Mouse (Mus musculus): Measurements from ENCODE around the gene Tcn2.
"Not testable (repeated sequence)": the region's sequence is repeated elsewhere in the genome, so short reads cannot be mapped to it uniquely, and the experiment has no call there.

The Tcn2 gene

DNA sequence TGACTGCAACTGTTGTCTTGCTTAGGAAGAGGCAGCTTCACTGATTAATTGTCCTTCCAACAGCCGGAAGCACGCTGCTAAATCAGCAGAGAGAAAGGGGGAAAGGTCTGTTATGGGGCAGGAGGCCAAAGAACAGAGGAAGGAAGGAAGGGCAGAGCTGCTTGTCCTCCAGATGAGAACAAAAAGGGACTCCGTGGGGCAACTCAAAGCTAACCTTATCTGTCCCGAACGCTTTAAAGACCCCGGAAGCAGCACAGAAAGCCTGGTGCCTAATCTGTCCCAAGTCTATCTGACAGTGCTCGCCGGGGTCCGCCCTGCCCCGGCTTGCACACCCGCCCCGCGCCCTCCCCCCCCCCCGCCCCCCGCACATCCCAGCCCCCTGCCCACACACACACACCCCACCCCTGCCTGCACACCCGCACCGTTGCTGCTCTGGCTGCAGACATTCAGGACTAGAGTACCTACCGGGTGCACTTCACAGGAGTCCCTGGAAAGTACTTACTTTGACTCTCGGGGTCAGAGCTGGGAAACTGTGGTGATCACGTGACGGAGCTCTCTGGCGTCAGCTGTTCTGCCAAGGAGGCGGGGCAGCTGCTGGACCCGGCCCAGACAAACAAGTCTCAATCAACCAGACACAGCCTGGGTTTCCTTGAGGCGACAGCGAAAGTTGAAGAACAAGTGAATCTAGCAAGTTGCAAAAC is at the start of gene Tcn2:
Gene Tcn2, minus strand, starts transcription at position 649 of the 701 bp plus-strand sequence.
- DNase-seq (ENCODE audit: low spot score) = peak; percentile 92

DNA sequence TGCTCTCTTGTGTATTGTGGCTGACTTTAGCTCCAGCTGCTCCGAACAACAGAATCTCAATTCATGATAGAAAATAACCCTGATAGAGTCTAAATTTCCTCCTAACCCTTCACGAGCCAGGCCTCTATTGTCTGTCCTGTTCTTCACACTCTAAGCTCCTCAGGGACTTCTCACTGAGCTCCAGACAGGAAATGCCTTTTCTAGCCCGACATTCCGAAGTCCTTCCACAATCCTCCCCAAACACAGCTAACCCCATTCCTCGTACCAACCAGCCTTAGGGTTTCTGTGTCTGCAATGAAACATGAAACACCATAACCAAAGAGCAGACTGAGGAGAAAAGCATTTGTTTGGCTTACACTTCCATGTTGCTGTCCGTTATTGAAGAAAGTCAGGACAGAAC is 49.6 kb upstream of the Tcn2 start:
- no peak for DNase-seq (ENCODE audit: low spot score)

DNA sequence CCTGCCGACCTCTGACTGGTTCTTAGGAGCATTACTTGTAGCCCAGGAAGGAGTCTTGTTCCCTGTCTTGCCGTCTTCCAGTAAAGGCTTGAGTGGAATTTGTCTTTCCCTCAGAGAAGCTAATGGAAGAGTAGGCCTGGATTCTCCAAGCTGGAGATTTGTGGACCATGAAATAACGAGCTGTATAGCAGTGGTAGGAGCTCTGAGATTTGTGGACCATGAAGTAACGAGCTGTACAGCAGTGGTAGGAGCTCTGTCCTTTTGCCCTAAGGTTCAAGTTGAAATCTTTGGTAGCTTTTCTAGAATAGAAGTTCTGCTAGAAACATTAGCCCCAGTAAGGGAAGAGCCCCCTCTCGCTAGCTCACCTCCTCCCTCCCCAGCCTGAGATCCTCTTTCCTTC is 46.5 kb upstream of the Tcn2 start:
- no peak for DNase-seq (ENCODE audit: low spot score)

DNA sequence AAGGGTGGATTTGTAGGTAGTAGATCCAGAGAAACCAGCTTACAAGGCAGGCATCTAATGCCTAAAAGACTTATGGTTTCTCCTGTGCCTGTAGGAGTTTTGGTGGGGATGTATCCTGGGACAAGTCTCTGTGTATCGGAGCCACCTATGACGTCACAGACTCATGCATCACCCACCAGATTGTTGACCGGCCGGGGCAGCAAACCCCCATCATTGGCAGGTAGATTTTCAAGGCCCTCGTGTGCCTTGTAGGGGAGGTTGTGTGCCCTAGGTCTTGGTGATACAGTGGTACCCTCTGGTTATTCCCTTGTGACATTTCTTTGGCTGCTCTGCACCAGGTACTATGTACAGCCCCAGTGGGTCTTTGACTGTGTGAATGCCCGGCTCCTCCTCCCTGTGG is 44.7 kb upstream of the Tcn2 start, which contains the start of gene 4930556J24Rik:
Gene 4930556J24Rik, minus strand, starts transcription at position 101 of the 400 bp plus-strand sequence.
- DNase-seq (ENCODE audit: low spot score) = no peak

DNA sequence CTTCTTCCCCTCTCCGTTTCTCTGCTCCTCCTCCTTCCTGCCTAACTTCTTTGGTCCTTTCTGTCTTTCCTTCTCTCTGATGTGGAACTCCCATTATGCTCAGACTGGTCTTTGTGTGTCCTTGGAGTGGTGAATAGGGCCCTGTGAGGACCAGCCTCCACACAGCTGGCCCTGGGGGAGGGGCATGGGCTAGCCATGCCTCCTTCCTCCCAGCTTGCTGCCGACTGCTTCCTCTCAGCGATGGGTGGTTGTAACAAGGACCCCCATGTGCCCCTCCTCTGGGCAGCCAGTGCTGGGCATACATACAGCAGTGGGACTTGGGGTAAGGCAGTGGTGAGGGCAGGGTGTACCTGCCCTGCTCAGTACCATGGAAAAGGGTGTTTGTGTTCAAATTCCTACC is 42.4 kb upstream of the Tcn2 start:
- DNase-seq (ENCODE audit: low spot score) = no peak

DNA sequence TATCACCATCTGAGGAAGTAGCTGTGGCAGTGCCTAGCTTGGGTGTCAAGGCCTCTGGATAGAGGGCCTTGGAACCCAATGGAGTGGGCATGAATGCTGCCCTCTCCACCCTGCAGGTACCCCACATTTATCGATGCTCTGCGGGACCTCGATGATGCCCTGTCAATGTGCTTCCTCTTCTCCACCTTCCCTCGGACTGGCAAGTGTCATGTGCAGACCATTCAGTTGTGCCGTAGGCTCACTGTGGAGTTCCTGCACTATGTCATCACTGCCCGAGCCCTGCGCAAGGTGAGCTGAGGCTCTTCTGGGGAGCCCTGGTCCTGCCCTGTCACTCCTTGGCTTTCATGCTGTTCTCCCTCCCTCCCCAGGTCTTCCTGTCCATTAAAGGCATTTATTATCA is 41.1 kb upstream of the Tcn2 start:
- no peak for DNase-seq (ENCODE audit: low spot score)

DNA sequence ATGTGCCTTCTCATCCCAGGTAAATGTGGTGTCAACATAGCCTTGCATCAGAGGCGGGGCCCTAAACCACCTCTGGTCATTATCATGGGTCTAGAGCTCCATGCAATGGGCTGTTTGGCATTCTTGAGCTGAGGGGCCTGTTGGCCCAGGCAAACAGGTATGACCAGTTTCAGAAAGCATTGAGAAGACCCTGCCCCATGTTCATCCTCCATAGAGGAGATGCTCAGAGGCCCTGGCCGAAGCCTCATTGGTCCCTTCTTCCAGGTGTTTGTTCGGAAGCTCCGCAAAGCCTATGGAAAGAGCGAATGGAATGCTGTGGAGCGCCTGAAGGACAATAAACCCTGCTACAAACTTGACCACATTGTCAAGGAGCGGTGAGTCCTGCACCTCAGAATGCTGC is 38.4 kb upstream of the Tcn2 start:
- DNase-seq (ENCODE audit: low spot score) = no peak

DNA sequence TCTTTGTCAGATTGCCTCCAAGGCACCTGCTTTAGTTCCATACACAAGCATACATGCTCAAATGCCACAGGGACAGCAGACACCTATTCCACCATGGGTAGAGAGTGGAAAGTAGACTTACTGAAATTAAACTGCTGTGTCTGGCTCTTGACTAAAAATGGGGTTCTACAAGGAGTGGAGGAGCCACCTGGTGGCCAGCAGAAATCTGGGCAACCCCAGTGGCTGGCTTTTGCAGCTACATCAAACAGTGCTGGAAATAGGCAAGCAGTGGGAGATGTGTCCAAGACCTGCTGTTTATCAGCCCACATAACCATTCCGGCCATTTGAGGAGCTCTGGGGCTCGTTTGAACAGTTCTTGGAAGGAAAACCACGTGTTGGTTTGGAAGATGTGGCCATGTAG is 37.9 kb upstream of the Tcn2 start:
- no peak for DNase-seq (ENCODE audit: low spot score)

DNA sequence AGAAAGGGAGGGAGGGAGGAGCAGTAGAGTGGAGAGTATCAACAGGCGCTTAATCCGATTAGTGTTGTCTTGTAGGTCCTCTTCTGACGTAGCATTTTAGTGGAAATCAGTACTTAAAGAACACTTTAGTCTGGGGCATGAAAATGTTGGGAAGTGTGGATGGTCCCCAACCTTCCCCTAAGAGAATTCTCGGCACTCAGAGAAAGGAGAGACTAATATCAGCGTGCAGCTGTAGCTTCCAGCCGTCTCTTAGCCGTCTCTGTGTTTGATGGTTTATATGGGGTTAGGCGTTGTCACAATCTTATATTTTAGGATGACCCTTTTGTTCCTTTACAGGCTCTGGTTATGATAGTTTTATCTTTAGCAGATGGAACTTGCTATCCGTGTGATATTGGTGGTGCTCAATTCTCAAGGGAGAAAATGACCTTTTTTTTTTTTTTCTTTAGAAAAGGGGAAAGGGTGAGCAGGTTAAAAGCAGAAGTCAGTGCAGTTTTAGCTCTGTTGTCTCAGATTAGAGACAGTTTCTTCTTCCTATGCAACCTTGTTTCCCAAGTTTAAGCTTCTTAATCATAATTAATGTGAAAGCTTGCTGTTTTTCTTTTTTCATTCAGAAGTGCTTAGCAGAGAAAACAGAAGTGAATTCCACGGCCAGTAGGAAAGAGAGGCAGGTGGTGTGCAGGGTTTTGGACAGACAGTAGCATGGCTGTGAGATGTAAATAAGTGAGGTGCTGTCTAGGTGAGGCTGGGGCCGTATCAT is 32.6 kb upstream of the Tcn2 start:
- DNase-seq (ENCODE audit: low spot score) = no peak

DNA sequence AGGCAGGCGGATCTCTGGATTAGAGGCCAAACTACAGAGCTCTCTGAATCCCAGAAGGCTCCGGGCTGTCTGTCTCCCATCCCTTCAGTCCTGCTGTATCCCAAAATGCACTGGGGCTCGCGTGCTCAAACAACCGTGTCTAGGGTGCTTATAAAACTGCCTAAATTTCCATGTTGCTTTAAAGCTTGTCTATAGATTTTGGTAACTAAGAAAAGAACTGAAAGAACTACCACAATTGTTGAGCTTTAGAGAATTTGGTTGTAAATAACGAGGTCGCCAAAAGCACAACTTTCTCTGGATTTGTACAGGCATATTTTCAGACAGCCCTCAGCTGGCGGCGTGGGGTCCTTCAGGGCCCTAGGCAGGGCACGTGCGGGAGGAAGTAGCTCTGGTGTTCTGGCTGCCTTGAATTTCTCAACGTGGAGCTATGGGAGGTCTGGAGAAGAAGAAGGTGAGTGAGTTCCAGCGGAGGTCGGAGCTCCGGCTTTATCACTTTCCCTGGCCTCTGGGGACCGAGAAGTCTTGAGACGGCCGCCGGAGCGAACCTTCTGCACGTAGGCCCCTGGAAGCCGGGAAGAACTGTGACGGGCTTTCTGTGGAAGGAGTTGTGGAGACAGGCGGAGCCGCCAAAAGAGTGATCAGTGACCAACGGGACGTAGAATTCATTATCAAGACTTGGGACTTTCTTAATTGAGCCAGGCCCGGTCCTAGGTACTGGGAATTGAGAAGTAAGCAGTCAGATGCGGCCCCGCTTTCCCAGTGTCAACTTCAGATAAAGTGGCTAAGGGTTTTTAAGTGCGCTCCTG is 31.9 kb upstream of the Tcn2 start, which contains the start of gene Pes1:
Gene Pes1, plus strand, starts transcription at position 366 of the 806 bp plus-strand sequence.
- DNase-seq (ENCODE audit: low spot score) = peak; percentile 93

DNA sequence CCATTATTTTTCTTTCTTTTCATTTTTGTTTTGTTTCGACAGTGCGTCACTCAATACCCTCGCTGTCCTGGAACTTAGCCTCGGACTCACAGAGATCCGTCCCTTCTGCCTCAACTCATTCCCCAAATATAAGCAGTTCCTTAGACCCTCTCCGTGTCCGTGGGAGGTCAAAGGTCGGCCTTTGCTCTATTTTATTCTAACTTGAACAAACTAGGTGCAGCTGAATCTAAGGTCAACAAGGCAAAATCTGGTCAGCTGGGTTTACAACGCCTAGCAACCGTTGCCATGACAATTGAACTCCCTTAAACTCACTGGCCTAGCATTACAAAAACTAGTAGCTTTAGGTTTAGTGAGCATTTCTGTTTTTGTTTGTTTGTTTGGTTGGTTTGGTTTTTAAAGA is 31.2 kb upstream of the Tcn2 start:
- DNase-seq (ENCODE audit: low spot score) = no peak

DNA sequence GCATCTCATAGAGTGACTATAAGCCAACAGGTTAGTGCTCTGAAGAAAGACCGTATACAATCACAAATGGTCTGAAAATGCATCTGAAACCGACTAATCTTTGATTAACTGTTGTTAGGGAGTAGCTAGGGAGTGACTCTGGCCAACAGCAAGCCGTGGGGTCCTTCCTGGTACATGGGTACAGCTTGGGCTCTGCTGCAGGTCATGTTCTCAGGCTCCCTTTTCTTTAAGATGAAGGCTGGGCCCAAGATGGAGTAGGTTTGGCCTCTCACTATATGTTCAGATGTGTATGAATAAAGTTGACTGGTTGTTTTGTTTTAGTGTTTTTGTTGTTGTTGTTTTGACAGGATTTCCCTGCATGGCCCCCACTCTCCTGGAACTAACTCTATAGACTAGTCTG is 29.8 kb upstream of the Tcn2 start:
- no peak for DNase-seq (ENCODE audit: low spot score)

DNA sequence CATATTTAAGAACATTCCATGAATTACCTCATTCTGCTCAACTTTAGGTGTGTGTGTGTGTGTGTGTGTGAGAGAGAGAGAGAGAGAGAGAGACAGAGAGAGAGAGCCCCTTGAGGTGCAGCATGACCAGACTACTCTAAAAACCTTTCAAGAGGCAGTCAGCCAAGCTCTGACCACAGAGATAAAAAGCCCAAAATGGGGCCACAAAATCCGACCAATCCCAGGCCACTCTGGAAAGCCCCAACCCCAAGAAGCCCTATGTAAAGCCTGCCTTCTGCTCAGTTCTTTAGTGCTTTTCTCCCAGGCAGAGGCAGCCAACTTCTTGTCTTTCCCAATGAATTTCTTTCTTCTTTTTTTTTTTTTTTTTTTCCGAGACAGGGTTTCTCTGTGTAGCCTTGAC is 28.9 kb upstream of the Tcn2 start:
- DNase-seq (ENCODE audit: low spot score) = no peak

DNA sequence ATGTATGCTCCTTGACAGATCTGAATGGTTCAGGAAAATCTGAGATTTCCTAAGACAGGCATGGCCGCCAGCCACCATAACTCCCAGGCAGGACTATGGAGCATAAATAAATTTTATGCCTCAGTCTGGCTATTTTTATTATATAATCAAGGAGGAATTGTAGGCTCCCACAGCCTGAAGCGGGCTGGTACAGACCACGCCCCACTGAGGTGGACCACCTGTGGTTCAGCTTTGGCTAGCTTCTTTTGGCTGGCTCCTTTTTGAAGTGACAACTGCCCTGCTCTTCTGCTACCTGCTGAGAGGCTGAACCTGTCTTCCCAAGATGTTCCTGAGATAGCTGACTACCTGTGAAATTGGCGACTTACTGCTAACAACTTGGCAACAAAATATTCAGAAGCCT is 23.4 kb upstream of the Tcn2 start:
- DNase-seq (ENCODE audit: low spot score) = not testable (repeated sequence)

DNA sequence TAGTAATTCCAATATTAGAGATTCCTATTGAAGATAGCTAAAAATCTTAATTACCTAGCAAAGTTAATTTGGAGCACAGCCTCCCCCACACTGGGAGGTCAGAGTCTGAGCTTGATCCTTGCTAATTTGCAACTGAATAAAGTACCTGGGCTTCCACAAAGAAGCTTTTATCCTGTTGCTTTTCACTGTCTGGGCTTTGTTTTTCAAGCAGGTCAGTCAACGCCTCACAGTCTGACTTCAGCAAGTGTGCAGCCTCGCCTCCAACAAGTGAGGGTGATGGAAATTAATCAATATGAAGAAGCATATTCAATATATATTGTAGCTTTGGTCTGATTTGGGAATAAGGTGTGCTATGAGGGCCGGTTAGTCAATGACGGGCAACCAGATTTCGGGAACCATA is 22.9 kb upstream of the Tcn2 start:
- not testable (repeated sequence) for DNase-seq (ENCODE audit: low spot score)

DNA sequence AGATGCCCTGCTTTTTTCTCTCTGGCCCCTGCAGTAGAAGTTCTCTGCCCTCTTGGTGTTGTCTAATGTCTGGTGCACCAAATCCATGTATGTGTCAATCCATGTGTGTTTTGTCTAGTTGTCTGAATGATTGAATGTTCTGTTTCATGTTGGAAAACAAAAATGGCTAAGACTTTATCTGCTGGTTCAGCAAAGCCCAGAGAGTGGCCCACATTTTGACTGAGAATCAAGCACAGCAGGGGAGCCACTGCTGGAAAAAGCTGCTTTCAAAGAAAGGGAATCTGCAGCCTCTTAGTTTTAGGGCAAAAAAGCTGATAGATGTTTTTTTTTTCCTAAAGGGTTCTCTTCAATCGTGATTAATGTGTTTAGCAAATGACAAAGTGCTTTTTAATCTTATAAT is 14.4 kb upstream of the Tcn2 start:
- no peak for DNase-seq (ENCODE audit: low spot score)

DNA sequence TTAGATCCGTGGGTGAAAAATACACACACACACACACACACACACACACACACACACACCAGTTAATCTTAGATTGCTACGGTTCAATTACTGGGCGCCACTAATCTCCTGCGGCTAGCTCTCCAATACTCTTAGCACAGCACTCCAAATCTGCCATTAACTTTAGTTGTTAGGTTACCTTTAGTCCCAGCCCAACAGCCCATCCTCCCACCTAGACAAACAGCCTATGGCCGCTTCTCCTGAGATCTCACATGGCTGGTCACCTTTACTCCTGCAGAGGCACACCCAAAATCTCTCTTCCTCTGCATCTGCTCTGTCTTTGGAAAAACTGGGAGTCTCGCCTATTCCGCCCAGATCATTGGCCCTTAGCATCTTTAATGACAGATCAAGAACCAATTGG is 9.4 kb upstream of the Tcn2 start:
- no peak for DNase-seq (ENCODE audit: low spot score)

DNA sequence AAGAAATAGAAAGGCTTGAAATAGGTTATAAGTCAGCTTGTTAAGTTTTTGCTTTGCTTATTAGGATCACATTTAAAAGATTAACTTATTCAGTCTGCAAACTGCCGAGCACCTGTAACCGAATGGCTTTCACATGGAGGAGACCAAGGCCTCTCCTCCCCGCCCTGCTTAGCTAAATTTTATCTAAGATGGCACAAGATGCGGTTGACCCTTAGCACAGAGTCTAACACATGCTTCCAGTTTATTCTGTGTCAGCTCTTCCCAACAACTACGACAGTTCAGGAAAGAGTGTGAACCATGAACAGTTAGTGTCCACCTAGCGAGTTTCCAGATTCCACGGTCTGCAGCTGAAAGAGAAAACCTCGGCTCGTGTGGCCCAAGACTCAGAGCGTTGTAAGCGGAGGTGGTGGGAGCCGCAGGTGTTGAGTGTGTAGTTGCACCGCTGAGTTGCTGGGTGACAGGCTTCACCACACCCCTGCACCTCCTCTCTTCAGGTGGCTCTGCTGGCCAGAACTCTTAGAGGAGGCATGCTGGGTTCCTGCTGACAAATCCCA is 5.4 kb upstream of the Tcn2 start:
- DNase-seq (ENCODE audit: low spot score) = peak; percentile 56

DNA sequence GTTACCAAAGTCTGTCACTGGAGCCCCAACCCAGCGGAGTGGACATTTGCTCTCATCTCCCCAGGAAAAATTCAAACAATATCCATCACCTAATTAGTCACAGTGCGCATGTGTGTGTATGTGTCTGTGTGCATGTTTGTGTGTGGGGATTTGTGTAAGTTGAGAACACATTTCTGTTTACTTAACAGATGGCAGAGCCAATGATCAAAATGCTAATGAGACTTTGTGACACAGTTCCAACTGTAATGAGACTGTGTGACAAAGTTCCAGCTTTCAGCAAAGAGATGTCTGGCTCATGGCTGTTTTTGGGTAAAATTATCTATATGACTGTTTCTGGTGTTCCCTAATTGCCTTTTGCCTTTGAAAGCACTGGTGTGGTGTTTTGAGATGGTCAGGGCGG is 4.4 kb upstream of the Tcn2 start:
- no peak for DNase-seq (ENCODE audit: low spot score)

DNA sequence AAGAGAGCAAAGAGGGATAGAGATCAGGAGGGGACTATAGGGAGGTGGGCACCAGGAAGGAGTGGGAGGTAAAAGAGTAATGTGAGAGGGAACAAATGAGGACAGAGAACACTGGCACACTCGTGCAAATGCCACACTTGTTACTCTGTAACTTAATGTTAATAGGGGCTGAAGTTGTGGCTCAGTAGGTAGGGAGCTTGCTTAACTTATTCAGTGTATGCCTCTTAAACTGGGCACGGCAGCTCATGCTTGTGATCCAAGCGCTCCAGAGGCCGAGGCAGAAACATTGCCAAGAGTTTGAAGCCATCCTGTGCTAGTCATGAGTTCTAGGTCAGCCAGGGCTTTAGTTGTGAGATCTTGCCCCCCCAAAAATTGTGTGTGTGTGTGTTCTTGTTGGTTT is 3.2 kb upstream of the Tcn2 start:
- DNase-seq (ENCODE audit: low spot score) = no peak

DNA sequence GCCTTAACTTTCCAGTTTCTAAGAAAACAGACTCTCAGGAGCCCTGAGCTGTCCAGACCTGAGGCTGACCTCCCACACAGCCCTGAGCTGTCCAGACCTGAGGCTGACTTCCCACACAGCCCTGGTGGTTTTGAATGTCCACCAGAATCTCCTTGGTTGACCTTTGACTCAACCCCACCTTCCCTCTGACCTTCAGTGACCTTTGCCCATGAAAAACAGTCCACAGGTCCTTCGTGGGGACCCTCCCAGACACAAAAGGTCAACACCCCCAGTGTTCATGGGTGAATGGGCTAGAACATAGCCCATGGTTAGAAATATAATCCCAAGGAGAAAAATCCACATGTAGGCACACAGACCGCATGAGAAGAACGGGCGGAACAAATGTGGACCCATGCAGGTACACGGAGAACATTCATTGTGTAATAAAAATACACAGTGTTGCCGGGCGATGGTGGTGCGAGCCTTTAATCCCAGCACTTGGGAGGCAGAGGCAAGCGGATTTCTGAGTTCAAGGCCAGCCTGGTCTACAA is 1.9 kb upstream of the Tcn2 start:
- DNase-seq (ENCODE audit: low spot score) = peak; percentile 51

DNA sequence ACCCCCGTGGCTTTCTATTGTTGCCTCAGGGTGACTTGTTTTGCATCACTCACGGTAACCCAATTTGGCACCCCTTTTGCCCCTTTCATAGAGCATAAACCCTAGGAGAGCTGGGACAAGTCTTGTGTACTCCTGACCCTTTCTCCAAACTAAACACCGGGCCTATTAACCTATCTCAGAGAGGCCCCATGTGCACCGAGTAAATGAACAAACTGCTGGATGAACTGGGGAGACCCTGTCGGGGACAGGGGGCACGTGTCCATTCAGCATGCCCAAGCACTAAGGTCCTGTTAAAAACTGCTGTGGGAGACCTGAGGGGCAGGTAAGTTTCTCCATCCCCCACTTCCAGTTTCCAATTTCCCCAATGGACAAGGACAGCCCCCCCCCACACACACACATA is 1.0 kb downstream of the Tcn2 start:
- no peak for DNase-seq (ENCODE audit: low spot score)
